Mouse (Mus musculus) granulocyte monocyte progenitor cell, adult 5-6 weeks (primary cell): Measurements from ENCODE around the gene Hsf4. TPM values are rescaled to one million over a fixed set of nuclear protein-coding genes. Genes with fewer than 3 reads are reported as not detected.

Source experiments
- ATAC-seq: replicated peaks from 2 replicates; pipeline ENCODE4 v1.8.0; 2016; ENCODE audit warnings: mild to moderate bottlenecking, moderate TSS enrichment, inconsistent platforms; ENCODE audit not compliant: poor library complexity, severe bottlenecking
- total RNA-seq, 2 experiments: library from RNA; stranded (forward) in 1 of 2; stranded (reverse) in 1 of 2; fragments of 200-712, 200-1000 nt in 1 of 2; fragments of >200 nt in 1 of 2; fragmentation: Nextera tagmentation in 1 of 2; gene quantifications; 2 replicates each; pipeline ENCODE4 v1.2.3; 2014 to 2017

Hsf4 gene
- total RNA-seq, 2 experiments from 2014 or later = not detected

DNA sequence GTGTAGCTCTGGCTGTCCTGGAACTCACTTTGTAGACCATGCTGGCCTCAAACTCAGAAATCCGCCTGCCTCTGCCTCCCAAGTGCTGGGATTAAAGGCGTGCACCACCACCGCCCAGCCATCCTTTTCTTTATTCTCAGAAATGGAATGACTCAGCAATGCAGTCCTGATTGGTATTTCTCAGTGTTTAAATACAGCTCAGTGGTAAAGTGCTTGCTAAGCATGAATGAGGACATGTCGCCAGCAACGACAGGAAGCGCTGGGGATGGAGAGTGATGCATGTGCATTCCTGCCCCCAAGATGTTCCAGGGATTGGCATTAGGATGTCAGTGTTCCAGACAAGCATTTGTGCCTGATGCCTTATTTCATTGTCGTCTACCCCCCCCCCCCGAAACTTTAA is 33.8 kb downstream of the Hsf4 start:
- no peak for ATAC-seq

DNA sequence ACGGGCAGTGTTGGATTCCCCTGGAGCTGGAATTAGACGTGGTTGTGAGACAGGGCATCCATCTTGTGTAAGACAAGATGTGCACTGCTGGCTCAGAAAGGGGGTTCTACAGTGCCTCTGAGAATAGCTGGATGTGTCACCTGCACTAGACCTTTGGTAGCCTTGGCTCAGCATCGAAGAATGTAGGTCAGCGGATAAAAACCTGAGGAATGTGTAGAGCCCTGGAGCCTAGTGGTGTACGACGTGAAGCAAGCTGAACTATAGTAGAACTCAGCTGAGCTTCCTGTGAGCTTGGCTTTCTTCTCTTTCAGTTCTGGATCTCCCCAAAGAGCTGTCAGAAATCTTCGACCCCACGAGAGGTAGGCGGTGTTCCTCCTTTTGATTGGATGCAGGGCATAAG is 34.3 kb downstream of the Hsf4 start:
- no peak for ATAC-seq

DNA sequence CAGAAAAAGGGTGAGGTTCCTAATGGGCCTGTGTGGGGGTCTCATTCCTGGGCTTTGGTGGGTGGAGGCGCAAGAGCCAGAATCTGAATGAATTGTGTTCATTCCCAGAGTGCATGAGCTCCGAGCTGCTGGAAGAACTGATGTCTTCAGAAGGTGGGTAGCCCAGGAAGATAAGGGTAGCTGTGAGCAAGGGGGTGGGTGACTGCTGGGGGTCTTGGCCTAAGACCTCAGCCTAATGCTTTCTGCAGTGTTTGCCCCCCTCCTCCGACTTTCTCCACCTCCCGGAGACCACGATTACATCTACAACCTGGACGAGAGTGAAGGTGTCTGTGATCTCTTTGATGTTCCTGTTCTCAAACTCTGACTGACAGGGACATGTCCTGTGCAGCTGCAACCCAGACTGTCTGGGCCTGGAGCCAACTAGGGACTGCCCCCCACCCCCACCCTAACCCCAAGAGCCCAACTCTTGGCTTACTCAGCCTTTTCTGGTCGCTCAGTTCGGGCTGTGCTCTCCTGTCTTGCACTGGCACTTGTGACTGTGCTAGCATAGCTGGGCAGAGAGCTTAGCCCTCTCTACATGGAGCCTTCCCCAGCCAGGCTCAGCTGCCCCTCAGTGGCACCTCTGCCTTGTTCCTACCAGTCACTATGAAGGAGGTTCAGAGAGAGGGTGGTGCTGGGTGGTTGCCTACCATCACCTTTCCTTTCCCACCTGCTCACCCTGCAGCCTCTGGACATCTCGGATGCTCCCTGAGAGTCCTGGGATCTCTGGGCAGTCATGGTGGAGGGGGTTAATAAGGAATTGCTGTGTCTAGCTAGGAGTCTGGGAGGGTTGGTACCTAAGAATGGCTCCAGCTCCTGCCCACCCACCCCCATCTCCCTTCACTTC is 35.0 kb downstream of the Hsf4 start:
- 0 out of 2 replicates have a peak, but pooled peaks have one; percentile 12 for ATAC-seq

DNA sequence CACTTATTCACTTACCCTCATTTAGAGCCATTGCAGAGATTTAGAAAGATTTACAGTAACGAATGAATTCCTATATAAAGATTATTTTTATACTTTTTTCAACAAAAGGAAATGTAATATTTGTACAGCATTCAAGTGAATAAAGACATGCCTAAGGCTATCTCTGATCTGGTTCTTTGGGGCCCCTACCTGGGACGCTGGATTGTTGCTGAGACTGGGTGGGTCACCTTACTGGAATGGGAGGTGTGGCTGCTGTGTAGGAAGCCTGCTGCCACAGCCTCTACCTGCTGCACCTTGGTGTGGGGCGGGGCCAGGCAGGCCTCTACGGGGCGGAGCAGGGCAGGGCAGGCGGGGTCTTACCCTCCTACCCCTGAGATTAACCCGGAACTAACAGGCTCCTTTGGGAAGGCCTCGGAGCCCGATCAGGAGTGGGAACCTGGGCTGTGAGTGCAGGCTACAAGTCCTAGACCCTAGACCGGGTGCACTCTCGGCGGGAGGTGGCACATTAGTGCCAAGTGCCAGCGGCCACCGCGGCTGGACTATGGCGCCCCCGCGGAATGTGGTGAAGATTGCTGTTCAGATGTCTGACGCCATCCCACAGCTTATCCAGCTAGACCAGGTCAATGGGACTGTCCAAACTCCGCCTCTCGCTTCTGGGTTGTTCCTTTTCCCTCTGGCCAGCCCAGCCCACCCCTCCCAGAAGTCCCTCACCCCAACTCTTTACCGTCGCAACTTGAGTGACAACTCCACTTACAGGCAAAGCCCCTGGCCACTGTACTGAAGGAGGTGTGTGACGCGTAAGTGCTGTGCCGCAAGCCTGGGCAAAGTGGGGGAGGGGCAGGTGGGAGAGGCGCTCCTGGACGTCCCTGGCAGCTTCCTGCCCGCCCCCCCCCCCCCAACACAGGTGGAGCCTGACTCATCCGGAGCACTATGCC is 35.9 kb downstream of the Hsf4 start, which contains the start of gene Elmo3:
Elmo3 (plus strand) TSS at position 391 of the 935 bp plus-strand sequence.
- peak; percentile 49 for ATAC-seq

DNA sequence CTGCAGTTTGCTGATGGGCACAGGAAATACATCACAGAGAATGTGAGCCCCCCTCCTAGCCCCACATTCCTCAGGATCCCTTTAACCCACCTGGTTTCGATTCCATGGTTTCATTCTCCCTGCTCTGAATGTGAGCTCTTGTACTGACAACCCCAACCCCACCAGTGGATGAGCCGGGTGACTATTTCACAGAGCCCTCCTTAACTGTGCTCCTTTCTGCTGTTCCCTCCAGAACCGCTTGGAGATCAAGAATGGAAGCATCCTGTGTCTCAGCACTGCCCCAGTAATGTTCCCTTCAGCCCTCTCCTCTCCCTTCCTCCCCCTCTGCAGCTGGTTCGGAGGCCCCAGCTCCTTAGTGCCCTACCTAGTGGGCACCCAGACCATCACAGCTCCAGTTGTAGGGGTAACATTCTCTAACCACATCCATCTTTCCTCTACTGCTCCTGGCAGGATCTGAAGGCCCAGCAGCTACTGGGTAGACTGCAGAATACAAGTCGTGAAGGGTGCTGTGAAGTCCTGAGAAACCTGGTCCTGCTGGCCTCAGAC is 36.6 kb downstream of the Hsf4 start:
- ATAC-seq = 0 out of 2 replicates have a peak, but pooled peaks have one; percentile 16

DNA sequence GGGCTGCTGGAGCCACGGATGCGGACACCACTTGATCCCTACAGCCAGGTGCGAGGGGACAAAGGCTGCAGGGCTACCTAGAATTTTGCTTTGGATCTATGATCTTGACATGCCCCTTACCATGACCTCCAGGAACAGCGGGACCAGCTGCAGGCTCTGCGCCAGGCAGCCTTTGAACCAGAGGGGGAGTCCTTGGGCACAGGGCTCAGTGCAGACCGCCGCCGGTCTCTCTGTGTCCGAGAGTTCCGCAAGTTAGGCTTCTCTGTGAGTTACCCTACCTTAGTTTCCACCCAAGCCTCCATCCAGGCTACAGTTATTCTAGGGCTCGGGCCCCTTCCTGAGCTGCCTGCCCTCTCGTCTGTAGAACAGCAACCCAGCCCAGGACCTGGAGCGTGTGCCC is 38.1 kb downstream of the Hsf4 start:
- no peak for ATAC-seq

DNA sequence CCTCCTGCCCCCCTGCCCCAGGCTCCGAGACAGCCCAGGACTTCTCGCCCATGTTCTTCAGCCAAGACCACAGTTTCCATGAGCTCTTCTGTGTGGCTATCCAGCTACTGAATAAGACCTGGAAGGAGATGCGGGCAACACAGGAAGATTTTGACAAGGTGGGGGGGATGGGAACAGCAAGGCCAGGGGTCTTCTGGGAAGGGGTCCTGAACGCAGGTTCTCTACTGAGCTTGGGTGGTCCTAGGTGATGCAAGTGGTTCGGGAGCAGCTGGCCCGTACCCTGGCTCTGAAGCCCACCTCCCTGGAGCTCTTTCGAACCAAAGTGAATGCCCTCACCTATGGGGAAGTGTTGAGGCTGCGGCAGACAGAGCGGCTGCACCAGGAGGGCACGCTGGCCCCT is 38.8 kb downstream of the Hsf4 start:
- ATAC-seq = no peak

DNA sequence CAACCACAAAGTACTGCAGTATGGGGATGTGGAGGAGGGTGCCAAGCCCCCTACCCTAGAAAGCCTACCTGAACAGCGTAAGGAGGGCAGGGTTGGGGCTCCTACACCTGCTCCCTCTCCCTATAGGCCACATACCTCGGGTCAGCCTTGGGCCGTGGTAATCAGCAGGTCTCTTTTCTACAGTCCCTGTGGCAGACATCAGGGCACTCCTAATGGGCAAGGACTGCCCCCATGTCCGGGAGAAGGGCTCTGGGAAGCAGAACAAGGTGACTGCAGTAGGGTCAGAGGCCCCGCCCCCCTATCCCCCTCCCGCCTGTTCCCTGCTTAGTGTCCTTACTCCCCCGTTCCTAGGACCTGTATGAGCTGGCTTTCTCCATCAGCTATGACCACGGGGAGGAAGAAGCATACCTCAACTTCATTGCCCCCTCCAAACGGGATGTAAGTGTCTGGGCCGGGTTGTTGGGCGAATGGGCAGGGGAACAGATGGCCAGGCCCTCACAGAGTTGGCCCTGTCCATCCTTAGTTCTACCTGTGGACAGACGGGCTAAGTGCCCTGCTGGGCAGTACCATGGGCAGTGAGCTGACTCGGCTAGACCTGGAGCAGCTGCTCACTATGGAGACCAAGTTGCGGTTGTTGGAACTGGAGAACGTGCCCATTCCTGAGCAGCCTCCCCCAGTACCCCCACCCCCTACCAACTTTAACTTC is 39.7 kb downstream of the Hsf4 start:
- no peak for ATAC-seq

DNA sequence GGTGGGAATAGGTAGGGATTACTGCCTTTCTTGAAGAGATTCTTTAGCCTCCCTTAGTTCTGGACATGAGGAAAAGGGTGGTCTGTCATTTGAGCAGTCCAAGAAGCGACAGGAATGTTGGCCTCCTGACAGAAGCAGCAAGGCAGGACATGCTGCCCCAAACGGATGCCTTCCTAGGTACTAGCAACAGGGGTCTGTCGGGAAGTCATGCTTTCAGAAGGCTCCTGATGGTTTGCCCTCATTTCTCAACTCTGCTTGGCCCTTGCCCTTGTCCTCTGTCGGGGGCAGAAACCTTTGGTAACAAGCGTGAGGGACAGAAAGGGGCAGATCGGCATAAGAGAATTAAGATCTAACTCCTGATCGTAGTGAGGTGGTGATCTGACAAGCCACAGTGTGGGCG is 40.5 kb downstream of the Hsf4 start:
- ATAC-seq = no peak

DNA sequence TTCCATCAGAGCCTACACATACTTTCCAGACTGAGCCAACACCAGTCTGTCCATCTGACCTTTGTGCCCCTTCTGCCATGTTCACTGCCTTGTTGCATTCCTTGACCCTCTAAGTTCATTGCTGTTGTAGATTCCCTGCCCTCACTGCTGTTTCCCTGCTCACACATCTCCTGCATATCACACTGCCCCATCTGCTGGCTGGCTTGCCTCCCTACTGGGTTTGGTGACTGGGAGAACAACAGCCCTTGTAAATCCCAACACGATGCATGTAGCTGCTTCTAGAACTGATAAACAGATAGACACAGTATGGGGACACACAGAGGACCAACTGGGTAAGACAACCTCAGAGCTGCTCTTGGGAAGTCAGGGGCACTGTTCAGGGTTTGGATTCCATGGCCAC is 42.1 kb downstream of the Hsf4 start:
- ATAC-seq = no peak

DNA sequence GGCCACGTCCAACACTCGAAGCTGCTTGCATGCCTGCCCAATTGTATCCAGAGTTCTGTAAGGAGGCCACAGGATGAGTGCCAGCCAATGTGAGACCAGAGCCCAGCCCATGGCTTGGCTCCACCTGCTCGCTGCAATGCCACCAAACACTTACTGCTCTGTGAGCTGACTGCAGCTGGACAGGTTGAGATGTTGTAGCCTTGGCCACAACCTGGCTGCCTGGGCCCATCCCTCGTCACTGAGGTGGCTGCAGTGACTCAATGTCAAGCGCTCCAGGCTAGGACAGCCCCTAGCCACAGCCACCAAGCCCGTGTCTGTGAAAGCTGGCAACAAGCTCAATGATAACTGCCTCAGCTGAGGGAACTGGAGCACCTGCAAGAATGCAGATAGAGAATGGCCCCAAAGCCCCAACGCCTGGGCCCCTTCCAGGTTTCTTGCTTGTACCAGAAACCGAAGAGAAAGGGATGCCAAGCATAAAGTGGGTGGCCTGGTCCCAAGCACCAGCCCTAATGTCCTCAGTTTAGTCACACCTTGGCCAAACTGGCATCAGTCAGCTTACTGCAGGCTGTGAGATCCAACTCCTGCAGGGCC is 43.4 kb downstream of the Hsf4 start:
- no peak for ATAC-seq

DNA sequence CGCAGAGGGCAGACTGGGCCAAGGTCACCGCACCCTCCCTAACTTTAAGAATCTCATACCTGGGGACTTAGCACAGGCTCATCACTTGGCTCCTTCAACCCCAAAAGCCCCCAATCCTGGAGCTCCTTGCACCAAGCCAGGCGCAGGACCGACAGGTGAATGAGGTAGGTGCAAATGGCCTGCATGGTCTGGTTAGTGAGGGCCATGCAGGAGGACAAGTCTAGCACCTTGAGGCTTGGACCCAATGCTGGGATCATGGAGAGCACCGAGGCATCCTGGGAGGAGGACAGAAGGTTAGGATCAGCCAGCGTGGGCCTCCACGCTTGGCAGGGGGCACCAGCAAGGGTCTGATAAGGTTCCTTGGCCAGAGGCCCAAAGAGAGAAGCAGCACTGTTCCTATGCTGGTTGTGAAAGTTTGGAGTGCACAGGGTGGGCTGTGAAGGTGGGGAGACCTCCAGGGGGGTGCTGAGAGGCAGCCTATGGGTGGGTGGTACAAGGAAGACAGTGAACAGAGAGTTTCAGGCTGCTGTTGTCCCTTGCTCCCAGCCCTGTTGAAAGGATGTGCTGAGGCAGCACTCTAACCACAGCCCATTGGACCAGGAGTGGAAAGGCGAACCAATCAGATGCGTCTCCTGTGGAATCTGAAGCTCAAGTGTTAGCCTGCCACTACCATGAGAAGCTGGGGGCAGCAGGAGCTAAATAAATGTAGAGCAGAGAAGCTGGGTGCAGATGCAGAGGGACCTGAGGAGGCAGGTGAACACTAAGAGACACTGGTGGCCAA is 44.2 kb downstream of the Hsf4 start:
- no peak for ATAC-seq

DNA sequence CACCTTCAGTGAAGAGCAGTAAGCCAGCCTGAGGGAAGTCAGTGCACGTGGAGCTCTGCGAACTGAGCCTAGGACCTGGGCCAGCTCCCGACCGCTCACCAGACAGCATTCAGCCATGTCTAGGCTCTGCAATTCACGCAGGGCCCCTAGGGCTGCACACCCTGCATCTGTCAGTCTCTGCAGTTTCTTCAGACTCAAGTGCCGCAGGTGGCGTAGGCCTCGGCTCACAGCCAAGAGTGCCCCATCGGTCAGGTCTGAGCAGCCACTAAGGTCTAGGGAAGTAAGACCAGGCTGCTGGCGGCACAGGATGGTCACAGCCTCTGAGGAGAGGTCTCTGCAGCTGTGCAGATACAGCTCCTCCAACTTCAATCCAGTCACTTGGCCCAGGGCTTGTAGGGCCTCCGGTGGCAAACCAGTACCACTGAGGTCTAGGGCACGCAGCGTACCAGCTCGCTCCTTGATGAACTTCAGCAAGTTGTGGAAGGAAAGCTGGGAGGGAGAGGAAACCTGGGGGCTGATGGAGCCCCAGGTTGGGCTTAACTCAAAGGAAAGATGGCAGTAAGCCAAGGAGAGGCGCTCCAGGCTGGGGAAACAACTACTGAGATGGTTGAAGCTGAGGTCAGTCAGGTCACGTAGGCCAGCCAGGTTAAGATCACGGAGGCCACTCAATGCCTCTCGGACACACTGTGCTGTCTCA is 45.6 kb downstream of the Hsf4 start:
- ATAC-seq = no peak

DNA sequence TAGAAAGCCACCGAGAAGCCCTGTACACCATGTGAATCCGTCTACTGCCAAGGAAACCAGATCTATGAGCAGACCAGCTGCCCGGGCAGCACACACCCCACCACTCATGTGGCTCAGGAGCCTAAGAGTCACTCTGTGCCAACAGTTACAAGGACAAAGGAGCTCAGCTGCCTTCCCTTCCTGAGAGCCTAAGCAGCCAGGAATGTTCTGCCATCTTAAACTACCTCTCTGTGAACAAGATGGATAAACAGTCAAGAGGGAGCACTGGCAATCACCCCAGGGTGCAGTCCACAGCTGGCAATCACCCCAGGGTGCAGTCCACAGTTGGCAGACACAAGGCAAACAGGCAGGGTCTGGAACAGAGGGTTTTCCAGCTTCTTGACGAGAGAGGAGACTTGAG is 48.3 kb downstream of the Hsf4 start:
- ATAC-seq = no peak

DNA sequence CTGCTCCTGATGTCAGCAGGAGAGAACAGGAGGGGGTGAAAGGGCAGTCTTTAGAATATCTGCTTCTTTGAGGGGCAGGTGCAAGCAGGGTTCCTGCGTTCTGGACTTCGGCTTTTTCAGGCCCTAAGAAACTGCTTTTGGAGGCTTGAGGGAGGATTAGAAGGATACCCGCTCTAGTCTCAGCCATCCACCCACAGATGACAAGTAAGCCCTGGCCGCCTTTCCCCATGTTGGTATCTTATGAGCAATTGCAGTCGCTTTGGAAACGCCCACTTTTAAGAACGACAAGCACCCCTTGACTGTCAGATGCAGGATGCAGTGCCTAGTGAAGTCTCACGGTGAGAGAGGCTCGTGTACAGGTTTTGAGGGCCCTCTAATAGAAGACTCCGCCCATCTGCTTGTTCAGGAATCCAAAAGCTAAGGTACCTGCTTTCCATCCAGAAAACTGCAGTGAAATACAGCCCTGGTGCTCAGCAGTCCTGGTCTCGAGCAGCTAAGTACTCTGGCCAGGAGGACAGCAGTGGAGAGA is 49.1 kb downstream of the Hsf4 start:
- no peak for ATAC-seq

DNA sequence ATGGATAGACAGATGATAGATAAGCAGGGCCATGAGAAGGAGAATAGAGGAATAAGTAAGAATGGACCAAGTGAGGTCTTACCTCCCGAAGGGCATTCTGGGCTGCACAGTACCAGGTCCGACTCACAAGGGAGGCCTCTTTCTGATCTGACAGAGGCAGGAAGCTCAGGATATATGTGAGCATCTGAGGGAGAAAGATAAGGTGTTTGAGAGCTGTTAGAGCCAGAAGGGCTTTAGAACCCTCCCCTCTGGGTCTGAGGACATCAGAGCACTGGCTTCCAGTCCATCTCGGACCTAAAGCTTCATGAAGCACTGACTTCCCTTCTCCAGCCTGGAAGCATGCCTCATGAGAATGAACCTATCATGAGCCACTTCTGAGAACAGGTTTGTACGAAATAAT is 53.6 kb downstream of the Hsf4 start:
- ATAC-seq = no peak
